Mouse (Mus musculus) limb, embryonic 14.5 days (tissue): ENCODE measurements around the gene Slc25a53. TPM values are rescaled to one million over a fixed set of nuclear protein-coding genes. Genes with fewer than 3 reads are reported as not detected.
"Not testable (repeated sequence)": the region's sequence is repeated elsewhere in the genome, so short reads cannot be mapped to it uniquely, and the experiment has no call there.

ENCODE experiments used
- ATAC-seq: fragments of 200-750 bp; cut with Nextera tagmentation; 2 replicates; pipeline ENCODE4 v1.8.0; 2017; ENCODE audit warnings: low read depth, moderate number of reproducible peaks, moderate TSS enrichment; ENCODE audit not compliant: low FRiP score
- DNase-seq: peaks from one replicate; pipeline ENCODE4 v3.0.0-alpha.2; 2015; ENCODE audit warnings: low spot score
- H3K27ac ChIP-seq: fragments of 300-500 bp; sonication (generic); replicated peaks from 2 replicates; pipeline ENCODE4 v1.5.1; 2014; ENCODE audit warnings: low read depth, mild to moderate bottlenecking, low read length, moderate library complexity, mixed read lengths
- H3K27me3 ChIP-seq: fragments of 300-500 bp; sonication (generic); 2 replicates; pipeline ENCODE4 v1.6.1; 2014; ENCODE audit warnings: low read length, mixed read lengths; ENCODE audit not compliant: control insufficient read depth, insufficient read depth
- H3K36me3 ChIP-seq: fragments of 300-500 bp; sonication (generic); 2 replicates; pipeline ENCODE4 v1.6.1; 2014; ENCODE audit warnings: mild to moderate bottlenecking, low read length, moderate library complexity, mixed read lengths; ENCODE audit not compliant: control insufficient read depth, insufficient read depth
- H3K4me1 ChIP-seq: fragments of 300-500 bp; sonication (generic); 2 replicates; pipeline ENCODE4 v1.6.1; 2014; ENCODE audit warnings: antibody characterized with exemption, low read length, mixed read lengths; ENCODE audit not compliant: control insufficient read depth, insufficient read depth
- H3K4me2 ChIP-seq: fragments of 300-500 bp; sonication (generic); replicated peaks from 2 replicates; pipeline ENCODE4 v1.6.1; 2014; ENCODE audit warnings: low read depth, mild to moderate bottlenecking, low read length, moderate library complexity; ENCODE audit not compliant: severe bottlenecking
- H3K4me3 ChIP-seq: fragments of 300-500 bp; sonication (generic); replicated peaks from 2 replicates; pipeline ENCODE4 v1.5.1; 2014; ENCODE audit warnings: low read length
- H3K9ac ChIP-seq: fragments of 300-500 bp; sonication (generic); 2 replicates; pipeline ENCODE4 v1.6.1; 2014; ENCODE audit warnings: mild to moderate bottlenecking, low read depth, low read length, moderate library complexity; ENCODE audit not compliant: severe bottlenecking
- H3K9me3 ChIP-seq: fragments of 300-500 bp; sonication (generic); 2 replicates; pipeline ENCODE4 v1.6.1; 2016; ENCODE audit warnings: low read length; ENCODE audit not compliant: control insufficient read depth
- POLR2A ChIP-seq: fragments of 200-500 bp; IDR thresholded peaks from 2 replicates; pipeline ENCODE4 v1.8.0; 2012; ENCODE audit warnings: inconsistent platforms, mild to moderate bottlenecking, moderate library complexity, borderline replicate concordance; ENCODE audit not compliant: insufficient read depth, insufficient read length; ENCODE audit errors: extremely low read depth
- WGBS: fragments of 180-500 bp; shearing (Covaris S2); extraction: QIAGEN DNeasy Blood & Tissue Kit; methylation state at CpG from one replicate; pipeline ENCODE4 v1.1.7; 2014; 5-methylcytosine and 5-hydroxymethylcytosine counted together
- polyA plus RNA-seq, 2 experiments: library from polyadenylated mRNA; depleted of rRNA in 1 of 2; stranded (reverse) in 1 of 2; unstranded in 1 of 2; fragments of >200 nt; fragmentation: Nextera tagmentation in 1 of 2; extraction: Ambion mirVana in 1 of 2; gene quantifications; 2 replicates each; pipeline versions ENCODE4 v1.2.1 to v1.2.3; 2012 to 2014

The Slc25a53 gene
- polyA plus RNA-seq, 2 experiments: 10.8 to 13.7 TPM

DNA sequence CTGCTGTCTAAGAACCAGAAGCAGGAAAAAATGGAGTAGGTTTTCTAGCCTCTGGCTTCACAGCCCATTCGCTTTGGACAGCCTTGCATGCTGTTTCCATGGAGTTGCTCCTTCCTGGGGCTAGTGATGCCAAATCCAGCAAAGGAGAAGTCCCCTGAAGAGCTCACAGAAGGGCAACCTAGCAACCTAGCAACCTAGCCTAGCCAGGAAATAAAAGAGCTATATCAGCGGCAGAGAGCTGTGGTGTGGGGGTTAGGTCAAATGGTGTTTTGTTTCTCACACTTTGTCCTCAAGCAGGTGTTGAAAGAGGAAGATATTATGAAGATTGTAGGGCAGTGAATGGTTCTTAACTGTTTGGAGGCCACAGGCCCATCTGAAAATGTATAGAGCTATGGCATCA, 46.8 kb downstream of the Slc25a53 start:
- no peak for TF ChIP-seq POLR2A
- no peak for ATAC-seq

GRCm38 (mm10) chrX:136986039-136986438, 52.1 kb downstream of the Slc25a53 start:
- no peak for ATAC-seq
- H3K9me3 ChIP-seq: no peaks in the 10 kb centered on the region

More for the DNA sequence above, 46.8 kb downstream of the Slc25a53 start:
- Histone ChIP-seq H3K36me3 (no peaks in the 10 kb centered on the region), H3K9ac (no peak overlapping the region), H3K9me3 (no peaks in the 10 kb centered on the region), H3K27ac (no peak overlapping the region), H3K4me2 (no peak overlapping the region), H3K27me3 (peaks cover 10% of the 10 kb centered on the region; the same call in 1 of the 2 replicates), H3K4me3 (no peak overlapping the region), H3K4me1 (no peaks in the 10 kb centered on the region)
- 53% methylated on average over 2 of the region's 2 CpGs for WGBS
- DNase-seq: no peak

GRCm38 (mm10) chrX:136978616-136979015, 59.5 kb downstream of the Slc25a53 start:
- no peaks in the 10 kb centered on the region for H3K36me3 ChIP-seq
- no peaks in the 10 kb centered on the region for H3K27me3 ChIP-seq
- H3K4me3 ChIP-seq: no peak overlapping the region
- H3K9ac ChIP-seq: no peak overlapping the region
- no peaks in the 10 kb centered on the region for H3K9me3 ChIP-seq
- no peak overlapping the region for H3K27ac ChIP-seq
- ATAC-seq: no peak
- DNase-seq: no peak
- TF ChIP-seq POLR2A: no peak
- no peaks in the 10 kb centered on the region for H3K4me1 ChIP-seq
- no peak overlapping the region for H3K4me2 ChIP-seq

More at GRCm38 (mm10) chrX:136986039-136986438, 52.1 kb downstream of the Slc25a53 start:
- H3K9ac ChIP-seq: no peak overlapping the region
- no peak overlapping the region for H3K4me2 ChIP-seq
- no peak for DNase-seq
- no peak overlapping the region for H3K4me3 ChIP-seq
- no peak for TF ChIP-seq POLR2A
- H3K27me3 ChIP-seq: 0 out of 2 replicates have a peak, but pooled peaks cover under 1% of the 10 kb centered on the region
- H3K36me3 ChIP-seq: no peaks in the 10 kb centered on the region
- H3K4me1 ChIP-seq: no peaks in the 10 kb centered on the region
- no peak overlapping the region for H3K27ac ChIP-seq

- TF ChIP-seq POLR2A: no peak
- Histone ChIP-seq H3K4me2 (peak within 1 kb of the TSS; percentile 47), H3K36me3 (no peaks in the 10 kb centered on the region), H3K27me3 (no peaks in the 10 kb centered on the region), H3K4me1 (no peaks in the 10 kb centered on the region), H3K9ac (peak within 1 kb of the TSS; percentile 50; the same call in 1 of the 2 replicates), H3K27ac (no peak within 1 kb of the TSS), H3K4me3 (peak within 1 kb of the TSS; percentile 41), H3K9me3 (no peaks in the 10 kb centered on the region)
- peak; percentile 76 for DNase-seq
- 29% methylated on average over 15 of the region's 15 CpGs for WGBS
- peak; percentile 100 for ATAC-seq
These were observed 61.5 kb downstream of the Slc25a53 start, which contains the start of the genes Tmsb15l and Tmsb15b1 for GRCm38 (mm10) chrX:136976424-136977084. Gene Tmsb15l, minus strand, starts transcription at chrX:136976869. Gene Tmsb15b1, minus strand, starts transcription at chrX:136976874.

DNA sequence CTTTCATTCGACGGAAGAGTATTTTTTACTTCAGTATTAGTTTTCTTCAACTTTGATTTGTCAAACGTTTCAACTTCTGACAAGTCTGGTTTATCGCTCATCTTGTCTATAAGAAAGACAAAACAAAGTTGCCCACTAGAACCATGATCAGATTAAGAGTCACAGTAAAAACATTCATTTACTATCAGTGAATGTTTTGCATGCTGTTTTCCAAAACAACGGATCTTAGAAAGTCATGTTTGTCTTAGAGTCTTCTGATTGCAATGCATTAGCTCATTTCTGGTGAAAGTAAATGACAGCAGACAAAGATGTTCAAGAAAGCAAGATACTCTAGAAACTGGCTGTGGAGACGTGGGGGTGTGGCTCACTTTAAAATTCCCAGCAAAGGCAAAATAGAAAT, 62.7 kb downstream of the Slc25a53 start, which contains the start of gene Tmsb15b2:
Gene Tmsb15b2, minus strand, starts transcription at position 101 of the 400 bp plus-strand sequence.
- not testable (repeated sequence) for DNase-seq, H3K27me3 ChIP-seq, H3K4me1 ChIP-seq, H3K27ac ChIP-seq, ATAC-seq, H3K9me3 ChIP-seq, H3K36me3 ChIP-seq
- H3K4me3 ChIP-seq: peak within 1 kb of the TSS; percentile 41
- WGBS: 84% methylated on average over 6 of the region's 6 CpGs
- H3K9ac ChIP-seq: peak within 1 kb of the TSS; percentile 50; the same call in 1 of the 2 replicates
- peak within 1 kb of the TSS; percentile 47 for H3K4me2 ChIP-seq
